Mouse (Mus musculus) gastrocnemius, adult 8-10 months (tissue): ENCODE measurements around the gene Scaf11. TPM values are rescaled to one million over a fixed set of nuclear protein-coding genes. Genes with fewer than 3 reads are reported as not detected.
"Not testable (repeated sequence)": the region's sequence is repeated elsewhere in the genome, so short reads cannot be mapped to it uniquely, and the experiment has no call there.

ENCODE experiments used
- DNase-seq, 2 experiments: peaks; one replicate each; pipeline ENCODE4 v3.0.0; 2022; ENCODE audit warnings: low spot score in 2 of 2
- total RNA-seq, 4 experiments: library from RNA; stranded (reverse); gene quantifications; 2 replicates each; pipeline ENCODE4 v1.2.4; 2022

The Scaf11 gene
- total RNA-seq, 4 experiments from 2014 or later, result 36.6 to 43.6 (median 42.6) TPM

GRCm38 (mm10) chr15:96465076-96465475, 4.4 kb upstream of the Scaf11 start:
- DNase-seq, result no peak

- DNase-seq, result no peak
Measured at GRCm38 (mm10) chr15:96463821-96464220, 3.2 kb upstream of the Scaf11 start.

GRCm38 (mm10) chr15:96462611-96463010, 2.0 kb upstream of the Scaf11 start:
- DNase-seq, result no peak

- no peak for DNase-seq
Measured at GRCm38 (mm10) chr15:96461541-96462512, 1.2 kb upstream of the Scaf11 start.

GRCm38 (mm10) chr15:96460451-96460729, 253 bp downstream of the Scaf11 start:
- no peak for DNase-seq

- peak; percentile 20 to 28 for DNase-seq
Measured at GRCm38 (mm10) chr15:96459741-96460450, 747 bp downstream of the Scaf11 start.

GRCm38 (mm10) chr15:96458273-96458672, 2.4 kb downstream of the Scaf11 start:
- DNase-seq, result no peak

- DNase-seq, result no peak
Measured at GRCm38 (mm10) chr15:96457338-96457664, 3.3 kb downstream of the Scaf11 start.

- DNase-seq, result no peak
Measured at GRCm38 (mm10) chr15:96456651-96457337, 3.8 kb downstream of the Scaf11 start.

- DNase-seq, result no peak
Measured at GRCm38 (mm10) chr15:96455595-96456214, 4.9 kb downstream of the Scaf11 start.

GRCm38 (mm10) chr15:96453346-96453745, 7.3 kb downstream of the Scaf11 start:
- no peak for DNase-seq

GRCm38 (mm10) chr15:96448656-96449299, 11.9 kb downstream of the Scaf11 start:
- no peak for DNase-seq

- DNase-seq, result no peak
Measured at GRCm38 (mm10) chr15:96446785-96447184, 13.9 kb downstream of the Scaf11 start.

- not testable (repeated sequence) for DNase-seq
Measured at GRCm38 (mm10) chr15:96441480-96441879, 19.2 kb downstream of the Scaf11 start.

- no peak for DNase-seq
Measured at GRCm38 (mm10) chr15:96434202-96434601, 26.4 kb downstream of the Scaf11 start.

- DNase-seq, result no peak
Measured at GRCm38 (mm10) chr15:96419920-96420319, 40.7 kb downstream of the Scaf11 start.

GRCm38 (mm10) chr15:96418161-96418560, 42.5 kb downstream of the Scaf11 start:
- DNase-seq, result no peak

GRCm38 (mm10) chr15:96408717-96409121, 51.9 kb downstream of the Scaf11 start:
- no peak for DNase-seq

- DNase-seq, result no peak
Measured at GRCm38 (mm10) chr15:96407151-96407550, 53.5 kb downstream of the Scaf11 start.

- no peak for DNase-seq
Measured at GRCm38 (mm10) chr15:96406253-96406652, 54.4 kb downstream of the Scaf11 start.

GRCm38 (mm10) chr15:96405548-96405947, 55.1 kb downstream of the Scaf11 start:
- no peak for DNase-seq
